Mouse (Mus musculus): Measurements from ENCODE around the gene Ptprcap. TPM values are rescaled to one million over a fixed set of nuclear protein-coding genes. Genes with fewer than 3 reads are reported as not detected.
"Not testable (repeated sequence)": the region's sequence is repeated elsewhere in the genome, so short reads cannot be mapped to it uniquely, and the experiment has no call there.

Gene Ptprcap
- total and polyA plus RNA-seq, 3 experiments: 2.5 to 57.6 (median 5.7) TPM

- DNase-seq: peak; percentile 99
Observed at GRCm38 (mm10) chr19:4125741-4126696, 27.4 kb upstream of the Ptprcap start, which contains the start of gene Aip. Gene Aip (minus strand): TSS chr19:4125858.

DNA sequence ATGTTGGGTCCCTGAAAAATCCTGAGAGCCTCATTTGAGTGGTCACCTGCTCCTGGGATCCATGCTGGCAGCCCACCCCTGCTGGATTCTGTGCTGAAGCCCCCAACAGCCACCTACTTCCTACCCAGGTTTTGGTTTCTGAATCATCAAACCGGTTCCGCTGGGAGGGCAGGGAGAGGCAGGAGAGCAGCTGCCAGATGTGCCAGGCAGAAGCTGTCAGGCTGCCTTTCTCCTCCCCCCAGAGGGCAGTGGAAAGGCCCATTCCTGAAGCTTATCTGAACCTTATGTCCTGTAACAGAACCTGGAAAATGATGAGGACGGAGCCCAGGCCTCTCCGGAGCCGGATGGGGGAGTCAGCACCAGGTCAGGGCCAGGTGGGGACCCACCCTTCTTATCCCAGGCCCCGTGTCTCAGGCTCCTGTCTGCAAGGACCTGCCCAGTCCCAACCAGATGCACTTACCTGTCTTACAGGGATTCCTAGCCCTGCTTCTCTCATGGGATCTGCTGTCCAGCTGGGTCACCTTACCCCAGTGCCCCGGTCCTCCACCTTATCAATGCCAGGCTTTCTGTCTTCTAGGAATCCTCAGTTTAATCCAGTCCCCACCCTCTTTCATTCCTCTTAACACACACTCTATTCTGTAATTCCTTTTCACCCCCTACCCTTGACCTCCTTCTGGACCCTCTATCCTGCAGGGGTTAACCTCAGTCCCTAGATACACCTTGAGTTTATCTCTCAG, 26.5 kb upstream of the Ptprcap start:
- DNase-seq: peak; percentile 34

DNA sequence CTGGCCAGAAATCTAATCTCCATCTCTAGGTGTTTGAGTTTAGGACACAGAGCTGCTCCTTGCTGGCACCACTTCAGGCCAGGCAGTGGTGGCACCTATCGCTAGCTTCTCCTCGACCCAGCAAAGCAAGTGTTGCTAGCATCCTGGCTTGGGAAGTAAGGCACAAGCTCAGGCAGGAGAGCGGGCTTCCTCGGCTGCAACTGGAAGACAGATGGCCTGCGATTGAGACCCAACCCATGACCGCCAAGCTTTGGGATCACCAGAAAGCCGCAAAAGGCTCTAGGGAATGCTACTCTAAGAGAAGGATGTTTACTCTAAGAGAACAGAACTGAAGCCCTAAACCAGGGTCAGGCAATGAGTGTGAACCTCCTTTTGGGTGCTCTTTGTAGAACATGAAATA, 23.9 kb upstream of the Ptprcap start:
- no peak for DNase-seq

DNA sequence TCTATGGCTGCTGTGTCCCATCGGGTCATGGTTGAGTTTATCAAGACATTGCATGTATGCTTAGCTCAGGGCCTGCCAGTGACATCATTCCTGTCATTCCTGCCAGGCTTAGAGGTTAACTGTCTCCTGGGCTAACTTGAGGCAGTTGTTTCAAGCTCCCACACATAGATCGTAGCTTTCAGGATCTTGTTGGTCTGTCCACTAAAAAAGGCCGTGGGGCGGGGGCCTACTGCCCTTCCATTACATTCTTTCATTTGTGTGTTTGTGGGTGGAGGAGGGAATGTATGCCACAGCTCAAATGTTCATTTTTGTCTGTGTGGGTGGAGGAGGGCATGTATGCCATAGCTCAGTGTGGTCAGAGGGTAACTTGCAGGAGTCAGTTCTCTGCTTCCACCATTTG, 23.3 kb upstream of the Ptprcap start:
- no peak for DNase-seq

GRCm38 (mm10) chr19:4131075-4131474, 22.3 kb upstream of the Ptprcap start:
- DNase-seq: no peak

DNA sequence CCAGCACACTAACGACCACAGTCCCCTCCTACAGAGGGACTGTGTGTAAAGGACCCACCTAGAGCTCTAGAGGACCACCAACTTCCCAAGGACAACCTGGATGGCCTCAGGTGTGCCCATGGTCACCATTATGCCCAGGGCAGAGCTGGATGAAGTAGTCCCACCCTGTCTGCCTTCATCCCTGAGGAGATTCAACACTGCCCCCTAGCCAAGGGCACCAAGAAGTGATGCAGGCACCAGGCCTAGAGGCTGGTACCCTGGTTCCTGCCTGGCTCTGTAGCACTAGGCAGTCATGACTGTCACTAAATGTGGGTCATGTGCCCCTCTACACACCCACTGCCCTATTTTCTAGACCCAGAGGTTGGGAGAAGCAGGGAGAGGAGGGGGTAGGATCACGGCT, 21.6 kb upstream of the Ptprcap start:
- peak; percentile 30 for DNase-seq

GRCm38 (mm10) chr19:4134354-4134753, 19.1 kb upstream of the Ptprcap start:
- DNase-seq: no peak

GRCm38 (mm10) chr19:4135229-4135962, 18.0 kb upstream of the Ptprcap start:
- DNase-seq: not testable (repeated sequence)

DNA sequence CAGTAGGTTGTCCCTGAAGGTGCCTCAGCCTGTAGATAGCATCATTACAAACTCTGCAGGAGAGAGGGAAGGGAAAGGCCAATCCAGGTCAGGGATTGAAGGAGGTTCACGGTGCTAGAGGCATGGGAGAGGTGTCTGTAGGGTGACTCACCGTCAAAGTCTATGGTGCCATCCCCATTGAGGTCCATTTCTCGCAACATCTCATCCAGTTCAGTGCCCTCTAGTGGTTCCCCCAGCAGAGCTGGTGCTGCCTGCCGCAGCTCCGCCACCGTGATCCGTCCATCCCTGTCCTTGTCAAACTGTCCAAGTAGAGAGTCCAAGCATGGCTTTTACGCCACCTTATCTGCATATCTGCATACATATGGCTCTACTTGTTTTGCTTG, 17.4 kb upstream of the Ptprcap start:
- peak; percentile 52 for DNase-seq

- DNase-seq: no peak
Observed at GRCm38 (mm10) chr19:4136463-4136862, 16.9 kb upstream of the Ptprcap start.

- no peak for DNase-seq
Observed at GRCm38 (mm10) chr19:4137913-4138312, 15.5 kb upstream of the Ptprcap start.

GRCm38 (mm10) chr19:4139446-4139845, 14.0 kb upstream of the Ptprcap start, which contains the start of gene Gpr152:
Gene Gpr152 (plus strand): TSS chr19:4139787.
- DNase-seq: no peak

- no peak for DNase-seq
Observed at GRCm38 (mm10) chr19:4140147-4140546, 13.3 kb upstream of the Ptprcap start.

DNA sequence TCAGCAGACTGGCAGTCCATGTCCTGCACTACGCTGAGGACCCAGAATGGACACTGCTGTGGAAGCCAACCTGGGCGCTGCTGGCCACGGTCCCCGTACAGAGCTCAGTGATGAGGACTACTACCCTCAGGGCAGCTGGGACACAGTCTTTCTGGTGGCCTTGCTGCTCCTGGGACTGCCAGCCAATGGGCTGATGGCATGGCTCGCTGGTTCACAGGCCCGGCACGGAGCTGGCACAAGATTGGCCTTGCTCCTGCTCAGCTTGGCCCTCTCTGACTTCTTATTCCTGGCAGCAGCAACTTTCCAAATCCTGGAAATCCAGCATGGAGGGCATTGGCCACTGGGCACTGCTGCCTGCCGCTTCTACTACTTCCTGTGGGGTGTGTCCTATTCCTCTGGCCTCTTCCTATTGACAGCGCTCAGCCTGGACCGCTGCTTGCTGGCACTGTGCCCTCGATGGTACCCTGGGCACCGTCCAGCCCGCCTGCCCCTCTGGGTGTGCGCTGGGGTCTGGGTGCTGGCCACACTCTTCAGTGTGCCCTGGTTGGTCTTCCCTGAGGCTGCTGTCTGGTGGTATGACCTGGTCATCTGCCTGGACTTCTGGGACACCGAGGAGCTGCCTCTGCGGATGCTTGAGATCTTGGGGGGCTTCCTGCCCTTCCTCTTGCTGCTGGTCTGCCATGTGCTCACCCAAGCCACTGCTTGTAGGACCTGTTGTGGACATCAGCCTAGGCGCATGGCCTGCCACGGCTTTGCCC, 10.8 kb upstream of the Ptprcap start:
- no peak for DNase-seq

DNA sequence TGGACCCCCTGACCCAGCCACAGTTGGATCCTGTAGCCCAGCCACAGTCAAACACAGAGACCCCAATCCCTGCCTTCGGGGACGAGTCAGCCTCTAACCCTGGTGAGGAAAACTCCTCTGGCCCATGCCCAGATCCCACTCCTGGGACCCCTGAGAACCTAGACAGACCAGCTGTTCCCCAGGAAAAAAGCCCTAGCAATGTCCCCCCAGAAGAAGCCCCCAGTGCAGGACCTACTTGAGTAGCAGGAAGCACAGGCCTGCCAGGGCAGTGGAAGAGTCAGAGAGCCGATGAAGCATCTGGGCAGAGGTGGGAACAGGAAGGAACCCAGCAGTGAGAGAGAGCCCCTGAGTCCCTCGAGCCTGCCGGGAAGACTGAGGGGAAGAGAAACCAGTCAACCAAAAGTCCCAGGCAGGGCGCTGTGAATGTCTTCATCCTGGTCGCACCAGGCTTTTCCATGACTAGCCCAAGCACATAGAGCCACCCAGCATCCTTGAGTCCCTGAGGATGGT, 9.6 kb upstream of the Ptprcap start, which contains the start of gene Cabp4:
Gene Cabp4 (minus strand): TSS at position 275 of the 510 bp plus-strand sequence.
- DNase-seq: no peak

- DNase-seq: no peak
Observed at GRCm38 (mm10) chr19:4144550-4145498, 8.6 kb upstream of the Ptprcap start.

DNA sequence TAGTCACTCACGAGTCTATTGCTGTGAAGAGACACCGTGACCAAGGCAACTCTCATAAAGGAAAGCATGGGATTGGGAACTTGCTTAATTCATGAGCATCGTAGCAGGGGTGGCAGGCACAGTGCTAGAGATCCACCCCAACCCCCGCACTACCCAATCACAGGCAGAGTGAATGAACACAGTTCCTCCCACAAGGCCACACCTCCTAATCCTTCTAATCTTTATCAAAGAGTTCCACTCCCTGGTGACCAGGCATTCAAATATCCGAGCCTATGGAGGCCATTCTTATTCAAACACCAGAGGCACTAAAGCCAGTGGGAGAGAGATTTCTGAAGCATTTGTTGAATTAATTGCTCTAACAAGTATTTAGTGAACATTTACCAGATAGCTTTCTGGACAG, 7.5 kb upstream of the Ptprcap start:
- no peak for DNase-seq

DNA sequence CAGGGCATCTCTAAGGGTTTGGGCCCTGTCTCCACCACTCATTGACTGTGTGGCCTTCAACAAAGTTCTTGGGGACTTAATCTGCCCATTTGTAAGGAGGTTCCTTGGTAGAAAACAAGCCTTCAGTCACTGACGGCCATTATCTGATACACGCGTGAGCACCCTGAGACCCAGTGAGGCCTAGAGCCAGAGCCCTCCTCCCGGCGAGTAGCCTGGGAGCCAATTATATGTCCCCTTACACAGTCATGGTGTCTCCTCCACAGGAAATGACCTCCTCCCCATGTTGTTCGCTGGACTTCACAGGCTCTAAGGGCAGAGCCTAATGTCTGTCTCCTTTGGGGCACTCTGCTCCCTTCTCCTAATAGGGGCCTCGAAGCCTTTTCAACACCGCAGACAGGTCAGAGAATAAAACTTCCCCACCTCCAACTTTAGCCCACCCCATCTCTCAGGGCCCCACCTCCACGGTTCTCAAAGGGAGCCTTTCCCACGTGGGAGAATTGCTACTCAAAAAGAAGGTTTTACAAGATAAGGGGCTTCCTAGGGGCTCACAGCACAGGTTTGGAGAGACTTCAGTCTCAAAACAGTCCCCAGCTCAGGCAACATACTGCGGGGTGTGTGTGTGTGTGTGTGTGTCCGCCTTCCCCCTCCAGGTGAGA, 6.9 kb upstream of the Ptprcap start:
- no peak for DNase-seq

- no peak for DNase-seq
Observed at GRCm38 (mm10) chr19:4147022-4147405, 6.4 kb upstream of the Ptprcap start.
